Mouse (Mus musculus): ENCODE measurements at regions not wholly inside any gene's neighbourhood (a gene's known extent, or its start where the extent isn't known, plus 50 kb on each side); places are given as distances from the start of the nearest gene placed in this dataset.

Small RNAs in the stretch of these regions (microRNA-seq; reads per million reads assigned to microRNA genes)
- 0 reads per million in 2 experiments for gene Gm44358
